Comparison of ENCODE assay signal across 9 mouse cellular contexts in genomic region chr15:80225796-80226195, GRCm38 (mm10). TPM values are rescaled to one million over a fixed set of nuclear protein-coding genes. Genes with fewer than 3 reads are reported as not detected.
DNase-seq lines count a peak whose midpoint lies in the region; ATAC-seq and TF ChIP-seq lines count a peak whose summit lies in the region.
"Had no signal": no experiment of that assay in that cellular context is flagged by ENCODE, and none has a peak within 500 bp of the region (broad histone marks: within the 10 kb centered on the region; RNA-seq: fewer than 3 reads in every experiment).

No protein-coding gene starts in this region.

- H3K27ac ChIP-seq in lung, embryonic 14.5 days (ENCODE audit: low read depth) = no peak overlapping the region
- H3K27ac ChIP-seq: hindbrain, embryonic 15.5 days had no signal

- TF ChIP-seq CTCF in lung, embryonic 14.5 days (IDR thresholded peaks at IDR 0.05; ENCODE audit: low read depth) = peak; percentile 75

- H3K27me3 ChIP-seq in lung, embryonic 14.5 days (ENCODE audit: insufficient read depth, low read length) = no peaks in the 10 kb centered on the region
- H3K27me3 ChIP-seq: hindbrain, embryonic 15.5 days had no signal

- no peak overlapping the region for H3K4me3 ChIP-seq in lung, embryonic 14.5 days (ENCODE audit: low read depth, low read length)
- H3K4me3 ChIP-seq: hindbrain, embryonic 15.5 days had no signal

- H3K9ac ChIP-seq in lung, embryonic 14.5 days = no peak overlapping the region
- H3K9ac ChIP-seq: hindbrain, embryonic 15.5 days had no signal

- H3K36me3 ChIP-seq in lung, embryonic 14.5 days (ENCODE audit: insufficient read depth) = no peaks in the 10 kb centered on the region
- H3K36me3 ChIP-seq: hindbrain, embryonic 15.5 days had no signal

- no peak overlapping the region for H3K4me2 ChIP-seq in lung, embryonic 14.5 days
- H3K4me2 ChIP-seq: hindbrain, embryonic 15.5 days had no signal

- WGBS in lung, embryonic 14.5 days = 47% methylated on average over 2 of the region's 2 CpGs

- no peaks in the 10 kb centered on the region for H3K4me1 ChIP-seq in lung, embryonic 14.5 days (ENCODE audit: insufficient read depth)
- H3K4me1 ChIP-seq: hindbrain, embryonic 15.5 days had no signal

- DNase-seq in cerebellum, adult 18-20 months = peak; percentile 61 to 64
- peak; percentile 45 for DNase-seq in ovary, postnatal 14 days (ENCODE audit: low spot score)
- no peak for DNase-seq in ovary, adult 18-20 months (ENCODE audit: low spot score)
- DNase-seq in cerebellum, adult 9-10 months = peak; percentile 74
- DNase-seq in induced T-regulatory cell, adult 2 months (ENCODE audit: low read depth) = peak; percentile 87
- DNase-seq in lung, embryonic 14.5 days = peak; percentile 76
- peak; percentile 76 for DNase-seq in testis, postnatal 10 days (ENCODE audit: low spot score)

- ATAC-seq in cerebellum, adult (ENCODE audit: insufficient number of reproducible peaks, low FRiP score, low TSS enrichment) = no peak
- ATAC-seq in lung, embryonic 14.5 days (ENCODE audit: insufficient read depth) = no peak

- H3K9me3 ChIP-seq in lung, embryonic 14.5 days (ENCODE audit: low read depth, low read length) = no peaks in the 10 kb centered on the region
- H3K9me3 ChIP-seq: hindbrain, embryonic 15.5 days had no signal

RNA-seq across cellular contexts. Expression of gene Mief1, which starts 8.0 kb away (rescaled TPM):
- 31.7 and 32.9 TPM in 2 replicates for polyA plus RNA-seq in lung, embryonic 14.5 days (2014; fragmentation: Nextera tagmentation; extraction: Ambion mirVana)

RNA-seq across cellular contexts. Expression of gene AC140267.1, which starts 9.8 kb away (rescaled TPM):
- polyA plus RNA-seq in lung, embryonic 14.5 days (2014; fragmentation: Nextera tagmentation; extraction: Ambion mirVana) = not detected in 2 replicates
- polyA plus RNA-seq: hindbrain, embryonic 15.5 days had no signal

RNA-seq across cellular contexts. Expression of gene Atf4, which starts 29.2 kb away (rescaled TPM):
- 115 and 136 TPM in 2 replicates for polyA plus RNA-seq in lung, embryonic 14.5 days (2014; fragmentation: Nextera tagmentation; extraction: Ambion mirVana)

RNA-seq across cellular contexts. Expression of gene Rps19bp1, which starts 38.3 kb away (rescaled TPM):
- 56.4 and 61.0 TPM in 2 replicates for polyA plus RNA-seq in lung, embryonic 14.5 days (2014; fragmentation: Nextera tagmentation; extraction: Ambion mirVana)

RNA-seq across cellular contexts. Expression of gene Mgat3, which starts 52.3 kb away (rescaled TPM):
- 6.1 and 7.7 TPM in 2 replicates for polyA plus RNA-seq in lung, embryonic 14.5 days (2014; fragmentation: Nextera tagmentation; extraction: Ambion mirVana)
